Mouse (Mus musculus) left cerebral cortex, postnatal 4 days (tissue): Measurements from ENCODE around the gene Clec2l. TPM values are rescaled to one million over a fixed set of nuclear protein-coding genes. Genes with fewer than 3 reads are reported as not detected.
A peak's percentile ranks its signal among the peaks of the same experiment; 100 is the strongest.

Source experiments
- DNase-seq: peaks from one replicate; pipeline ENCODE4 v3.0.0-alpha.2; 2022
- intact Hi-C: fragments of 180-260 bp; cut with DNase I; formaldehyde crosslinking; loops from one replicate; pipeline ENCODE4 v1.15.1; 2025
- total RNA-seq, 2 experiments: library from RNA; stranded (reverse); gene quantifications; 2 replicates each; pipeline ENCODE4 v1.2.3; 2021

Clec2l gene
- total RNA-seq, result 10 to 100 TPM; 68.3 to 70.8 TPM

- peak; percentile 45 for DNase-seq
- intact Hi-C loops, result no loop called here
Measured at GRCm38 (mm10) chr6:38662714-38663615, at the start of gene Clec2l. Gene Clec2l, plus strand, starts transcription at chr6:38663069.

GRCm38 (mm10) chr6:38622406-38622805 is 40.5 kb upstream of the Clec2l start:
- intact Hi-C loops, result no loop called here
- no peak for DNase-seq

GRCm38 (mm10) chr6:38623457-38623856 is 39.4 kb upstream of the Clec2l start:
- no peak for DNase-seq
- intact Hi-C loops, result no loop called here

GRCm38 (mm10) chr6:38624439-38624838 is 38.4 kb upstream of the Clec2l start:
- DNase-seq, result no peak
- intact Hi-C loops, result no loop called here

GRCm38 (mm10) chr6:38626086-38626485 is 36.8 kb upstream of the Clec2l start:
- DNase-seq, result no peak
- intact Hi-C loops, result no loop called here

- intact Hi-C loops, result no loop called here
- no peak for DNase-seq
Measured at GRCm38 (mm10) chr6:38627081-38627480, 35.8 kb upstream of the Clec2l start.

- DNase-seq, result no peak
- intact Hi-C loops, result no loop called here
Measured at GRCm38 (mm10) chr6:38627486-38627885, 35.4 kb upstream of the Clec2l start.

GRCm38 (mm10) chr6:38629556-38629955 is 33.3 kb upstream of the Clec2l start:
- intact Hi-C loops, result no loop called here
- no peak for DNase-seq

- intact Hi-C loops, result no loop called here
- no peak for DNase-seq
Measured at GRCm38 (mm10) chr6:38632826-38633225, 30.0 kb upstream of the Clec2l start.

- DNase-seq, result no peak
- intact Hi-C loops, result no loop called here
Measured at GRCm38 (mm10) chr6:38634461-38634860, 28.4 kb upstream of the Clec2l start.

GRCm38 (mm10) chr6:38635941-38636851 is 26.7 kb upstream of the Clec2l start:
- intact Hi-C loops, result no loop called here
- DNase-seq, result peak; percentile 66

- DNase-seq, result peak; percentile 36
- intact Hi-C loops, result no loop called here
Measured at GRCm38 (mm10) chr6:38636852-38637618, 25.8 kb upstream of the Clec2l start, which contains the start of gene Klrg2. Gene Klrg2, minus strand, starts transcription at chr6:38637242.

GRCm38 (mm10) chr6:38640401-38640800 is 22.5 kb upstream of the Clec2l start:
- intact Hi-C loops, result no loop called here
- no peak for DNase-seq

- no peak for DNase-seq
- intact Hi-C loops, result no loop called here
Measured at GRCm38 (mm10) chr6:38641228-38641627, 21.6 kb upstream of the Clec2l start.

GRCm38 (mm10) chr6:38641645-38642044 is 21.2 kb upstream of the Clec2l start:
- intact Hi-C loops, result no loop called here
- DNase-seq, result no peak

GRCm38 (mm10) chr6:38642593-38642992 is 20.3 kb upstream of the Clec2l start:
- intact Hi-C loops, result no loop called here

GRCm38 (mm10) chr6:38643039-38643438 is 19.8 kb upstream of the Clec2l start:
- intact Hi-C loops, result no loop called here

More at GRCm38 (mm10) chr6:38642593-38642992, 20.3 kb upstream of the Clec2l start:
- DNase-seq, result no peak

GRCm38 (mm10) chr6:38649545-38649944 is 13.3 kb upstream of the Clec2l start:
- no peak for DNase-seq
- intact Hi-C loops, result no loop called here

More at GRCm38 (mm10) chr6:38643039-38643438, 19.8 kb upstream of the Clec2l start:
- no peak for DNase-seq

- intact Hi-C loops, result no loop called here
- DNase-seq, result peak; percentile 67
Measured at GRCm38 (mm10) chr6:38650263-38650937, 12.5 kb upstream of the Clec2l start.

- intact Hi-C loops, result no loop called here
- DNase-seq, result no peak
Measured at GRCm38 (mm10) chr6:38661626-38662025, 1.2 kb upstream of the Clec2l start.
